Mouse (Mus musculus) thymus, postnatal 25 days (tissue): ENCODE results near the gene Olfr814.
"Not testable (repeated sequence)": the region's sequence is repeated elsewhere in the genome, so short reads cannot be mapped to it uniquely, and the experiment has no call there.

ENCODE experiments used
- DNase-seq: peaks from one replicate; pipeline ENCODE4 v3.0.0; 2022

The Olfr814 gene

DNA sequence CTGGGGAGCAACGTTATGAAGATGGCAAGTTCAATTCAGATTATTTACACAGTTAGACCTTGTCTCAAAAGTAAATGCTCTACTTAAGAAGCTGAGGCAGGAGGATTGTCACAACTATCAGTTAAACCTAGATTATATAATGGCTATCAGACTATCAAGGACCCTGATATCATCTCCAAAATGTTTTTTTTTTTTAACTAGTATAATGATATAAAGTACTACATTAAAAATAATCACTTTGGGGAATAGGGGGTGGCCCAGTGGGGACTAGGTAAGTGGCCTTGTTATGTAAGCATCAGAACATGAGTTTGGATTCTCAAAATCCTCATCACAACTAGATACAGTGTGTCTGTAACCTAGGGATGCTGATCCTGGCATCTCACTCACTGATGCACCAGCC is at the start of gene Olfr814:
Gene Olfr814 (minus strand): TSS at position 101 of the 400 bp plus-strand sequence.
- DNase-seq: not testable (repeated sequence)

DNA sequence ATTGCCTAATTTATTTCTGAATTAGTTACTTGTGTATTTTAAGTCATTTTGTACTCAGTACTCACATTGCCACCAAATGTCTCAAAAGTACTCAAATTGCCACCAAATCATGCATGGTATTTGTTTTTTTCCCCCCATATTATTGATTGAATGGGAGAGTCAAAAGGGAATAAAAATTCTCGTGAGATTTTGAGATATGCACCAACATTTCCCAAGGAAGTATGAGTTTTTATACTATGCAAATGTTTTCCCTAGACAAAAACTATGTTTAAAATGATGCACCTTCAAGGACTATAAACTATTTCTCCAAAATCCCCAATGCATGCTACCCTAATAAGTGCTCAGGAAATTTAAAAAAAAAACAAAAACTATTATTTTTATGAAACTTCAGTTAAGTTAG is 35.8 kb upstream of the Olfr814 start, which contains the start of gene Olfr816:
Gene Olfr816 (minus strand): TSS at position 101 of the 400 bp plus-strand sequence.
- DNase-seq: no peak

DNA sequence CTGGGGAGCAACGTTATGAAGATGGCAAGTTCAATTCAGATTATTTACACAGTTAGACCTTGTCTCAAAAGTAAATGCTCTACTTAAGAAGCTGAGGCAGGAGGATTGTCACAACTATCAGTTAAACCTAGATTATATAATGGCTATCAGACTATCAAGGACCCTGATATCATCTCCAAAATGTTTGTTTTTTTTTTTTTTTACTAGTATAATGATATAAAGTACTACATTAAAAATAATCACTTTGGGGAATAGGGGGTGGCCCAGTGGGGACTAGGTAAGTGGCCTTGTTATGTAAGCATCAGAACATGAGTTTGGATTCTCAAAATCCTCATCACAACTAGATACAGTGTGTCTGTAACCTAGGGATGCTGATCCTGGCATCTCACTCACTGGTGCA is 26.1 kb upstream of the Olfr814 start, which contains the start of gene Olfr815:
Gene Olfr815 (minus strand): TSS at position 101 of the 400 bp plus-strand sequence.
- not testable (repeated sequence) for DNase-seq

DNA sequence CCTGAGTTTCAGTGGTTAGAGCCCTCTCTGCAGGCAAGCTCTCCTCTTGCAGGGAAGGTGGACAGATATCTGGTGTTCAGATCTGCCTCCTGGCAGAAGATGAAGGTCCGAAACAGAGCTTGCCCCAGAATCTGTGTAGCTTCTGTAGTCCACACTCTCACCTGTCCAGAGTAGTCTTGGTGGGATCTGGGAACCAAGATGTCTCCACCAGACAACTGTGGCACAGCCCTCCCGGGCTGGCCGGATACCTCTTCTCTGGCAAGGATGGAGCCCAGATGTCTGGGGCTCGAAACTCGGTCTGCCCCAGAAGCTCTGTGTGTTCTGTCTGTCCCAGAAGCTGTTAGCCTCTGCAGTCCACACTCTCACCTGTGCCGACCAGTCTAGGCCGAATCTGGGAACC is 6.3 kb upstream of the Olfr814 start:
- DNase-seq: no peak

DNA sequence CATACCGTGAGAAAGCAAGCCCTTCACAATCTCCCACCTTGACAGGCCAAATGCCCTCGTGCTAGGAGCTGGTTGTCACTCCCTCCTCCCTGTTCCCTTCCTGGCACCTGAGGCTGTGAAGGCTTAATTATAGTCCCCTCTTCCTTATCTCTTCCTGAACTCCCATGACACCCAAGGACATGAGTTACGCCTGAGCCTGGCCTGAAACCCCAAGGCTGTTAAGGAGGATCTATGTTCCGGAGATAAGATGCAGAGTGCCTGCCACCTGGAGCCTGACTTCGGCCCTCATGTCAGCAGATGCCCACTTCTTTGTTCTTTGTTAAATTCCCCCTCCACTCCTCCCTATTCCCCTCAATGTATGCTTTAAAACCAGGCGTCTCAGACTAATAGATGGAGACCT is 5.8 kb upstream of the Olfr814 start:
- not testable (repeated sequence) for DNase-seq

DNA sequence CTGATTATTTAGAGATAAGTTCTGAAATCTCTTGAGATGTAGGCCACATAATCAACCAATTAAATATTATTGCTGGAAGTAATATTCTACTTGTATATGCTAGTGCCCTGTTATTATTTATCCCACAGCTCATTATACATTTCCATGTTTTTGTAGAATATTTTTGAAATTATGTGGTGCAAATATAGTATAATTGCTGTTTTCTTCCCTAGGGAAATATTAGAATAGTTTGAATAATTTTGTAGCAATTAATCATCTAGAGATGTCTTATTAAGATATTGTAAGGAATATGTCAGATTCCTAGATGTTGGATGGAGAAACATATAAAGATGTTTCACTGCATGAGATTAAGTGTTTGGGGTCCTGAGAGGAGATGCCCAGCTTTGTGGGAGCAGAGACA is 24.6 kb downstream of the Olfr814 start, which contains the start of gene Olfr813:
Gene Olfr813 (plus strand): TSS at position 301 of the 400 bp plus-strand sequence.
- DNase-seq: no peak

DNA sequence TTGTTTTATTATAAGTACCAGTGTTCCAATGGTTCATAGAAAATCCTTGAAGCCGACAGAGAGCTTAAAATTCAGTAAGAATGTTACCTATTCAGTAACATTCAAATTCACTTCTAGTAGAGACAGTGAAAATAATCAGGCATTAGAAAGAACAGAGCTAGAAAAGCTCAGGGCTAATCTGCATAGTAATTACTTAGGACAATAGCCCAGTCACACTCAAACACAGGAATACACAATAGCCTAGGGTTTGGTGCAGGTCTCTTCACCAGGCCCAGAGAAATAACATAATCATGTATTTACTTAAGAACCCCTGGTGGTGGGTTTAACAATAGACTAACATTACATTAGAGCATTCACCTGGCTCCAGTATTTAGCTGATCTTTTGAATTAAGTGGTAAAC is 32.3 kb downstream of the Olfr814 start:
- no peak for DNase-seq

DNA sequence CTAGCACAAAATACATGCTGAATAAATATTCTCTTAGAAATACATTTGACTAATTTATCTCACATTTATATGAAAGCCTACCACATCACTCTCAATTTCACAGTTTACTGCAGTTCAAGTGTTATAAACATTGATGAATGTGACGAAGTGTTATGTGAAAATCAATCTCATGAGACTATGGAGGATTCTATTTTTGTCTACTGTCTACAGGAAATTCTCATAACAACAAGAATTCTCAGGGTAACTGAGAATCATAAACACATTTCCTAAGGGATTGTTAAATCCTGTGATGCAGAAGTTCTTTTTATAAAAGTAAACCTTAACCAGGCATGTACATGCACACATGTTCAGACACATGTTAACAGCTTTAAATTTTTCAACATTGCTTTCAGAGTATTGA is 33.7 kb downstream of the Olfr814 start, which contains the start of gene Olfr812:
Gene Olfr812 (minus strand): TSS at position 101 of the 400 bp plus-strand sequence.
- no peak for DNase-seq
